Mouse (Mus musculus): ENCODE results near the gene D8Ertd738e. TPM values are rescaled to one million over a fixed set of nuclear protein-coding genes. Genes with fewer than 3 reads are reported as not detected.
"Not testable (repeated sequence)": the region's sequence is repeated elsewhere in the genome, so short reads cannot be mapped to it uniquely, and the experiment has no call there.

The D8Ertd738e gene
- 227 TPM for polyA plus RNA-seq (2021)

DNA sequence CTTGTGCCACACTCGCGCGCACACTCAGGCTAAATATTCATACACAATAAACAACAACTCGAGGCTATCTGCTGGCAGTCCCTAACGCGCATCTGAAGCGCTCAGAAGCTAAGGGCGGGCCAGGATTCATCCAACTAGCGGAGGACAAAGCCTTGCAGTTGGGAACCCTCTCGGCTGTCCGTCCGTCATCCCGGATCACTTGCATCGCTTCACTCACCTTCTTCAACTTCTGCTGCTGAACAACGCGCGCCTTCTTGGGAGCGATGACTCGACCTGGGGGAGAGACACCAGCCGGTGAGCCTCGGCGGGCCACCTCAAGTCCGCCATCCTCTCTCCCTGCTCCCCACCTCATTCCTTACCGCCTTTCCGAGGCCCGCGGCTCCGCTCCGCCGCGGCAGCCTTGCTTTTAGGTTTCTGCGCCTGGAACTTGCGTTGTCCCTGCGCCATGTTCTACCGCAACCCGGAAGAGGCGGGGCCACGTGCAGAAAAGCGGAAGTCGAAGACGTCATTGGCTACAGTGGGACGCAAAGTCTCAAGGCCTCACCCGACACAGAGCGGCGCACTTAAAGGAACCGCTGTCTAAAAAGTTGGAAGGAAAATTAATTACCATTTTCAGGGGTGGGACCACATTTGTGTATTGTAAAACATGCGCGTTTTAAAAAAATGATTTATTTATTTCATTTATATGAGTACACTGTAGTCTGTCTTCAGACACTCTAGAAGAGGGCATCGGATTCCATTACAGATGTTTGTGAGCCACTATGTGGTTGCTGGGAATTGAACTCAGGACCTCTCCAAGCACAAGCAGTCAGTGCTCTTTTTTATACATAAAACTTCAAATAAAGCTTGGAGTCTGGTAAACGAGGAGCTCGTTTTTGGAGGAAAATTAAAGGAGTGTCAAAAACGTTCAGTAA, at the start of gene D8Ertd738e:
D8Ertd738e (minus strand) TSS at position 463 of the 914 bp plus-strand sequence.
- peak; percentile 74 for ATAC-seq
- H3K27me3 ChIP-seq, result no peaks in the 10 kb centered on the region
- DNase-seq (ENCODE audit: low read depth, low spot score), result no peak
- POLR2A ChIA-PET, result interaction anchor here (1.0 kb wide), 1 partner anchor 21 kb away, joined by 3 read pairs; the partner anchor contains the start of gene Ccdc130
- CTCF ChIA-PET, result no interaction called here
- in situ Hi-C loops (cut with MboI; ENCODE audit: low pct_unique_long_range_greater_than_20kb), result no loop called here
- TF ChIP-seq CTCF (IDR thresholded peaks at IDR 0.05), result no peak

DNA sequence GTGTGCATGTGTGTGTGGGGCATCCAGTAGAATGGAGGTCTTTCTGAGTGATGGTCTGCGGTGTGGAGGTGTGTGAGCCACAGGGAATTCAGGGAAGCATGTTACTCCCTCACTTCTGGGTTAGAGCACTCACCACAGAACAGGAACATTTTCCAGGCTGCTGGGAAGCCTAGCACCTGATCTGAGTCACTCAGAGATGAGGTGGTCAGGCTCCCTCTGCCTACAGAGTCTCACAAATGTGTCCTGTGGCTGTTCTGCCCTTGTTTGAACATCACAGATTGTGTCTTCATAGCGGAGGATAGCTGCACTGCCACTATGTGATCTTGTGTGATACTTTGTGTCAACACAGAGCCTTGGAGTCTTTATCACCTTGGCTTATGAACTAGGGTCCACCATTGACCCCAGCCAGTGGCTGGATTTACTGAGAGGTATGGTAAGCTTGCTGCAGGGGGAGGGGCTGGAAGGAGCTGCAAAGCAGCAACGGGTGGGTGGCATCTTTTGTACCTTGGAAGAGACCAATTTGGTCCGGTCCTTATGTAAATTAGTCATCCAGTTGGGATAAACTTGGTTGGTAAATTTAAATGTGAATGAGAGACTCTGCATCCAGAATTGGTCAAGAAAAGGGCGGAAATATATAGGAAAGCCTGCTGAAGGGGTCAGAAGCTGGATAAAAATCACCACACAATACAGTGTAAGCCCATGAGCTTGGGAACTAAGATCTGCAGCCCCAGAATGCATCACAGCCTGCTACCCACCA, 47.7 kb upstream of the D8Ertd738e start:
- no peak for DNase-seq (ENCODE audit: low read depth, low spot score)
- ChIA-PET CTCF (no interaction called here), POLR2A (no interaction called here)

DNA sequence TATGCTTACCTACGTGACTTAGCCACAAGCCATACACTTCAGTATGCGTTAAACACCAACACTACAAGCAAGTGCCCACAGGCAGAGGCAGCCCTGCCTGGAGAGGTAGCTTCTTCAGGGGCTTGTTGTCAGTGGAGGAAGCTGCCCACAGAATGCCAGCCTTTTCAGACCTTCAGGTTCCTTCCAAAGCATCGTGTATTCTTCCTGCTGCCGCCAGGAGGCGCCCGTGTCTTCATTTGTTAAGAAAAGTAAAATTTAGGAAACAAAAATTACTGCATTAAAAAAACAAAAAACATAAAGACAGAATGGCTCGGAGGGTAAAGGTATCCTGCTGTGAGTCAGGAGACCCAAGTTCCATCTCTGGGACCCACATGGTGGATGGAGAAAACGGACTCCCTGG, 42.2 kb upstream of the D8Ertd738e start:
- in situ Hi-C loops (cut with MboI; ENCODE audit: low pct_unique_long_range_greater_than_20kb), result loop anchor here (5.0 to 10.0 kb wide), 2 partner anchors 71 to 213 kb away; no protein-coding TSS in a partner anchor
- DNase-seq (ENCODE audit: low read depth, low spot score), result no peak
- ChIA-PET POLR2A (no interaction called here), CTCF (interaction anchor here (1.0 to 1.5 kb wide), 2 partner anchors 61 to 72 kb away, joined by 3 read pairs; no protein-coding TSS in a partner anchor)
- TF ChIP-seq CTCF (IDR thresholded peaks at IDR 0.05), result peak; percentile 87
- peaks cover 19% of the 10 kb centered on the region for H3K27me3 ChIP-seq
- ATAC-seq, result no peak

More for the DNA sequence above, 47.7 kb upstream of the D8Ertd738e start:
- no peak for ATAC-seq
- no peak for TF ChIP-seq CTCF (IDR thresholded peaks at IDR 0.05)
- H3K27me3 ChIP-seq, result peaks cover 16% of the 10 kb centered on the region
- in situ Hi-C loops (cut with MboI; ENCODE audit: low pct_unique_long_range_greater_than_20kb), result loop anchor here (10.0 kb wide), 1 partner anchor 208 kb away; no protein-coding TSS in a partner anchor

DNA sequence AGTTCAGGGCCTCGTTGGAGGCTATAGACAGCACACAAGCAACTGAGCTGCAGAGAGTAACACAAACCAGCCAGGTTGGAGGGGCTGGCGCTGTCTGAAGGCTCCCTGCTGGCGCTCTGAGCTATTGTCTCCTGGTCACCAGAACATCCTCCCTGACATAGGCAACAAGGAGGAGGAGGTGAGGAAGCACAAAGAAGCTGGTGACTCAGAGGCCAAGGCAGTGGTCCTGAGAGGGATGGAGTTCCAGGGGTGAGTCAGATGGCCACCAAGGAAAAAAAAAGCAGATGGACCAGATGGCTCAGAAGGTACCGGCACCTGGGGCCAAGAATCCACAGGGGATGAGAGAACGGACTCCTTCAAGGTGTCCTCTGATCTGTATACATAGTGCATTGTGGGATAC, 41.6 kb upstream of the D8Ertd738e start:
- DNase-seq (ENCODE audit: low read depth, low spot score), result no peak
- ATAC-seq, result no peak
- POLR2A ChIA-PET, result no interaction called here
- CTCF ChIA-PET, result interaction anchor here (1.0 to 1.5 kb wide), 2 partner anchors 62 to 71 kb away, joined by 3 read pairs; no protein-coding TSS in a partner anchor
- H3K27me3 ChIP-seq, result peaks cover 19% of the 10 kb centered on the region
- TF ChIP-seq CTCF (IDR thresholded peaks at IDR 0.05), result no peak
- in situ Hi-C loops (cut with MboI; ENCODE audit: low pct_unique_long_range_greater_than_20kb), result loop anchor here (5.0 to 10.0 kb wide), 2 partner anchors 71 to 214 kb away; no protein-coding TSS in a partner anchor

DNA sequence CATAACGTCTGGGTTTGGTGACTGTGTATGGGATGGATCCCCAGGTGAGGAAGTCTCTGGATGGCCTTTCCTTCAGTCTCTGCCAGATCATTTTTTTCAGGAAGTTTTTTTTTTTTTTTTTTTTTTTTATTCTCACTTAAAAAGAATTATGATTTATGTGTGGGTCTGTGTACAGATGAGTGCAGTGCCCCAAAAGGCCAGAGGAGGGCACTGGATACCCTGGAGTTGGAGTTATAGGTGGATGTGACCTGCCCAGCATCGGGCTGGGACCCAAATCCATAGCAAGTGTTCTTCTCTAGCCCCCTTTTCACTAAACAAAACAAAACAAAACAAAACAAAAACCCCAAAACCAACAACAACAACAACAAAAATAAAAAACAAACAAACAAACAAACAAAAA, 39.4 kb upstream of the D8Ertd738e start:
- in situ Hi-C loops (cut with MboI; ENCODE audit: low pct_unique_long_range_greater_than_20kb), result no loop called here
- CTCF ChIA-PET, result no interaction called here
- POLR2A ChIA-PET, result no interaction called here
- DNase-seq (ENCODE audit: low read depth, low spot score), result no peak
- no peak for ATAC-seq
- peak; percentile 67 for TF ChIP-seq CTCF (IDR thresholded peaks at IDR 0.05)
- H3K27me3 ChIP-seq, result peaks cover 8% of the 10 kb centered on the region

DNA sequence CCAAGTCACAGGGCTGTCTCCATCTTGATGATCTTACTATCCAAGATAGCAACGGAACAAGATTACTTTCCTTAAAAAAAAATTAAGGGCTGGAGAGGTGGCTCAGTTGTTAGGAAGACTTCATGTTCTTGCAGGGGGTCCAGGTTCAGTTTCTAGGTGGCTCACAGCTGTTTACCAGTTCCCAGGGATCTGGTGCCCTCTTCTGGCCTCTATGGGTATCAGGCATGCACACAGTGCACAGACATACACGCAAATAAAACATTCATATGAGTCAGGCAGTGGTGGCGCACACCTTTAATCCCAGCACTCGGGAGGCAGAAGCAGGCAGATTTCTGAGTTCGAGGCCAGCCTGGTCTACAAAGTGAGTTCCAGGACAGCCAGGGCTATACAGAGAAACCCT, 36.1 kb upstream of the D8Ertd738e start:
- DNase-seq (ENCODE audit: low read depth, low spot score); ATAC-seq; POLR2A ChIA-PET; H3K27me3 ChIP-seq; in situ Hi-C loops (cut with MboI; ENCODE audit: low pct_unique_long_range_greater_than_20kb): not testable (repeated sequence)
- CTCF ChIA-PET, result interaction anchor here (1.0 to 2.7 kb wide), 3 partner anchors 8 to 99 kb away, joined by 3 to 15 read pairs (median 3); no protein-coding TSS in a partner anchor
- peak; percentile 87 for TF ChIP-seq CTCF (IDR thresholded peaks at IDR 0.05)

DNA sequence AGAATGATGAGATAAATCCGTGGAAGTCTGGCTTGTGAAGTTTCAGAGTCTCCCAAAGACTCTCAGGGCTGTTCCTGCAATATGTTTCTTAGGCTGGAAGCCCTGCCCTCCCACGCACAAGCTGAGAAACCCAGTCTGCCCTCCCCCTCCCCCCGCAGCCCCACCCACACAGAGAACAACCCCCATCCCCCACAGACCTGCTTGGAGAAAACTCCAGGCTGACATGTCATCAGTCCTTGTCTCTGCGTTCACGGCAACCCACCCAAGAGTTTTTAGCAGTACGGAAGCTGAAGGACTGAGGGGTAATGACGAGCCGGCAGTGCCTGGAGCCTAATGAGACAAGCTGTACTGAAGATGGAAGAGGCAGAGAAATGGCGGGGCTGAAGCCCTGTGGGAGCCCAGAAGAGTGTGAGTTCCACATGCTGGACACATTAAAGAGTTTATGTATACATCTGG, 35.1 kb upstream of the D8Ertd738e start:
- ChIA-PET POLR2A (interaction anchor here (0.6 kb wide), 2 partner anchors 100 to 424 kb away, joined by 3 to 4 read pairs; no protein-coding TSS in a partner anchor), CTCF (interaction anchor here (0.6 to 2.7 kb wide), 6 partner anchors 9 to 98 kb away, joined by 3 to 15 read pairs (median 3); partner anchors contain the start of gene Ccdc130)
- in situ Hi-C loops (cut with MboI; ENCODE audit: low pct_unique_long_range_greater_than_20kb), result no loop called here
- no peak for ATAC-seq
- H3K27me3 ChIP-seq, result peaks cover 8% of the 10 kb centered on the region
- DNase-seq (ENCODE audit: low read depth, low spot score), result no peak
- no peak for TF ChIP-seq CTCF (IDR thresholded peaks at IDR 0.05)

DNA sequence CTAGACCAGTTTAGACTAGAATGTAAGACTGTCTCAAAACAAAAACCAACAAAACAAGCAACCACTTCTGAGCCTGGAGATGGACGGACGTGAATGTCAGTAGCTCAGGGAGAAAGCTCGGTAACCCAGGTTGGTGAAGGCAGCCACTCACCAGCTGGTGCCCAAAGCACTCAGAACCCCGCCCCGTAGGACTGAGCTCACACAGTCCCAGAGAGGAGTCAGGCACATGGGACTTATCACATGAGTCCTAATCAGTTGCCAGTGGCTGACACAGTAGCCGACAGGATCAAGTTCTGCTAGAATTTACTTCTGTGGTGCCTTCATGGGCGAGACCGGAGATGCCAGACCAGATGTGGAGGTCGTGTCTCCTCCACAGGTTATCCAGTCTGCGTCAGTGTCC, 31.3 kb upstream of the D8Ertd738e start:
- no peak for TF ChIP-seq CTCF (IDR thresholded peaks at IDR 0.05)
- in situ Hi-C loops (cut with MboI; ENCODE audit: low pct_unique_long_range_greater_than_20kb), result no loop called here
- ATAC-seq (no peak), DNase-seq (ENCODE audit: low read depth, low spot score) (no peak)
- H3K27me3 ChIP-seq, result peaks cover 8% of the 10 kb centered on the region
- CTCF ChIA-PET, result no interaction called here
- POLR2A ChIA-PET, result no interaction called here

DNA sequence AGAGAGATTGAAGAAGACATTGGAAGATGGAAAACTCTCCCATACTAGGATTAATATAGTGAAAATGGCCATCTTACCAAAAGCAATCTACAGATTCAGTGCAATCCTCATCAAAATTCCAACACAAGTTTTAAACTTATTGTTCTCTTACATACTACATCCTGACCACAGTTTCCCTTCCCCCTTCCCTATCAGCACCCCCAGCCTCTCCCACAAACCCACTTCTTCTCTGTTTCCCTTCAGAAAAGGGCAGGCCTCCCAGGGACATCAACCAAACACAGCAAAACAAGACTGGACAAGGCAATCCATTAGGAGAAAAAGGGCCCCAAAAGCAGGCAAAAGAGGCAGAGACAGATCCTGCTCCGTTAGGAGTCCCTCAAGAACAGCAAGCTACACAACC, 26.9 kb upstream of the D8Ertd738e start:
- ChIA-PET POLR2A (no interaction called here), CTCF (no interaction called here)
- in situ Hi-C loops (cut with MboI; ENCODE audit: low pct_unique_long_range_greater_than_20kb), result loop anchor here (5.0 kb wide), 1 partner anchor 89 kb away; the partner anchor contains the start of gene Nanos3
- DNase-seq (ENCODE audit: low read depth, low spot score), result no peak
- no peak for TF ChIP-seq CTCF (IDR thresholded peaks at IDR 0.05)
- peaks cover 4% of the 10 kb centered on the region for H3K27me3 ChIP-seq
- ATAC-seq, result no peak

DNA sequence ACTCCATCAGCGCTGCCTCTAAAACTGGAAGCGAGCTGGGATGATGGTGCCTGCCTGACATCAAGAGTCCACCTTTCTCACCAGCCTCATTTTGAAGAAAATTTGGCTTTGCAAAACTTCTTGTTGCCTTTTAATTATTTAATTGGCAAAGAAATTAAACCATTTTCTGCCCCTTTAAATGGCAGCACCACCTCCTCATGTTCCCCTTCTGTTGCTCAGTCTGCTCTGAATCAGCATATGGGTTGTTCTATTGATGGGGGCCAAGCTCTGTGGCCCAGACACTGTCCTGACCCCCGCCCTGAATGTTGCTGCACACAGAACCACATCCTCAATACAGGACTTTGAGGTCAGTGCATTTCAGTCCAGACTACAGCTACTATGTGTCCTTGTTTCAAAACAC, 24.4 kb upstream of the D8Ertd738e start:
- no peak for DNase-seq (ENCODE audit: low read depth, low spot score)
- ChIA-PET CTCF (no interaction called here), POLR2A (no interaction called here)
- in situ Hi-C loops (cut with MboI; ENCODE audit: low pct_unique_long_range_greater_than_20kb), result no loop called here
- ATAC-seq, result no peak
- no peak for TF ChIP-seq CTCF (IDR thresholded peaks at IDR 0.05)
- H3K27me3 ChIP-seq, result no peaks in the 10 kb centered on the region

All from Patski (cell line).